Mouse (Mus musculus): ENCODE measurements around the gene Mrps18c. TPM values are rescaled to one million over a fixed set of nuclear protein-coding genes. Genes with fewer than 3 reads are reported as not detected.

Gene Mrps18c
- 126 and 127 TPM in 2 replicates for polyA plus RNA-seq (2015; fragmentation: Nextera tagmentation; extraction: Ambion mirVana)

GRCm38 (mm10) chr5:100798165-100798860 lies at the start of gene Mrps18c, which contains the start of gene Helq:
TSS of gene Mrps18c (plus strand) at chr5:100798627.
TSS of gene Helq (minus strand) at chr5:100798598.
- H3K9me3 ChIP-seq (ENCODE audit: low read length) = no peaks in the 10 kb centered on the region
- H3K4me2 ChIP-seq (ENCODE audit: low read depth, low read length) = peak within 1 kb of the TSS; percentile 94
- ATAC-seq = peak; percentile 97
- under 1% methylated on average over 67 of the region's 67 CpGs for WGBS (ENCODE audit: insufficient replicate concordance)
- H3K27me3 ChIP-seq (ENCODE audit: insufficient read depth, low read length) = no peaks in the 10 kb centered on the region
- TF ChIP-seq CTCF (IDR thresholded peaks at IDR 0.05; ENCODE audit: low read depth) (no peak), EP300 (IDR thresholded peaks at IDR 0.05; ENCODE audit: low read depth) (peak; percentile 76; the same call in 1 of the 2 replicates)
- H3K36me3 ChIP-seq (replicated peaks; ENCODE audit: insufficient read depth, low read length) = peaks cover 29% of the 10 kb centered on the region
- H3K9ac ChIP-seq (replicated peaks) = peak within 1 kb of the TSS; percentile 76
- H3K4me3 ChIP-seq (ENCODE audit: low read depth, low read length) = peak within 1 kb of the TSS; percentile 86
- peaks cover 13% of the 10 kb centered on the region for H3K4me1 ChIP-seq (ENCODE audit: insufficient read depth)
- DNase-seq = peak; percentile 94
- H3K27ac ChIP-seq (ENCODE audit: low read depth) = peak within 1 kb of the TSS; percentile 52

DNA sequence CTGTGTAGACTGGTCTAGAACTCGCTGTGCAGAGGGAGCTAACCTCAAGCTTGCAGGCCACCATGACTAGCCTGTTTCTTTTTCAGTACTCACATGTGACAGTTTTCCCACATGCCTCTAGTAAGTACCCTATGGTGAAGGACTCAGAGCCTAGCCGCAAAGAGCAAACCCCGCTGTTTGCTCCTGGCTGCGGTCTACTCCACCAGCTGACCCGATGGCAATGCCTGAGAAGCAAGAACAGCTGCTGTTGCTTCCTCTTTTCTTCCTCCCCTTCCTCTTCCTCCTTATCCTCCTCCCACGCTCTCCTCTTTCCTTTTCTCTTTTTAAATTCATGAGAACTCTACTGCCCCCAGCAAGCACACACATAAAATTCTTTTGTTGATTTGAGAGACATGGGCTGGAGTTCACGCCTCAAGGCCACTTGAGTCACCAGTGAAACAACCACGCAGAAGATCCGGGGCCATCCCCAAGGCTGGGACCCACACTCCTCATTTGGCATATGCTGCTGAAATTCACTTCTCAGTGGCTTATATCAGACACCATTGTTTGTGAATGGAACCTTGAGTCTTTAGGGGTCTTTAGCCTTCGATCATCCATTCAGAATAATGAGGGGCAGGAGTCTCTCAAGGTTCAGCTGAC lies 47.7 kb upstream of the Mrps18c start:
- Histone ChIP-seq H3K27ac (ENCODE audit: low read depth) (peak overlapping the region; percentile 31; the same call in 1 of the 2 replicates), H3K36me3 (replicated peaks; ENCODE audit: insufficient read depth, low read length) (no peaks in the 10 kb centered on the region), H3K9me3 (ENCODE audit: low read length) (no peaks in the 10 kb centered on the region), H3K9ac (replicated peaks) (no peak overlapping the region), H3K4me3 (ENCODE audit: low read depth, low read length) (no peak overlapping the region), H3K4me1 (ENCODE audit: insufficient read depth) (peaks cover 4% of the 10 kb centered on the region; the same call in 1 of the 2 replicates), H3K4me2 (ENCODE audit: low read depth, low read length) (no peak overlapping the region), H3K27me3 (ENCODE audit: insufficient read depth, low read length) (no peaks in the 10 kb centered on the region)
- WGBS (ENCODE audit: insufficient replicate concordance) = 41% methylated on average over 10 of the region's 10 CpGs
- TF ChIP-seq CTCF (IDR thresholded peaks at IDR 0.05; ENCODE audit: low read depth) = no peak
- no peak for TF ChIP-seq EP300 (IDR thresholded peaks at IDR 0.05; ENCODE audit: low read depth)
- ATAC-seq (peak; percentile 53), DNase-seq (peak; percentile 29)

GRCm38 (mm10) chr5:100751655-100752054 lies 46.8 kb upstream of the Mrps18c start:
- DNase-seq = no peak
- no peak overlapping the region for H3K27ac ChIP-seq (ENCODE audit: low read depth)
- ATAC-seq = no peak
- TF ChIP-seq CTCF (IDR thresholded peaks at IDR 0.05; ENCODE audit: low read depth) = no peak
- no peak for TF ChIP-seq EP300 (IDR thresholded peaks at IDR 0.05; ENCODE audit: low read depth)
- H3K4me2 ChIP-seq (ENCODE audit: low read depth, low read length) = no peak overlapping the region
- WGBS (ENCODE audit: insufficient replicate concordance) = 66% methylated on average over 4 of the region's 4 CpGs
- no peaks in the 10 kb centered on the region for H3K9me3 ChIP-seq (ENCODE audit: low read length)
- no peaks in the 10 kb centered on the region for H3K27me3 ChIP-seq (ENCODE audit: insufficient read depth, low read length)
- H3K36me3 ChIP-seq (replicated peaks; ENCODE audit: insufficient read depth, low read length) = no peaks in the 10 kb centered on the region
- H3K9ac ChIP-seq (replicated peaks) = no peak overlapping the region
- no peak overlapping the region for H3K4me3 ChIP-seq (ENCODE audit: low read depth, low read length)
- H3K4me1 ChIP-seq (ENCODE audit: insufficient read depth) = peaks cover 4% of the 10 kb centered on the region; the same call in 1 of the 2 replicates

DNA sequence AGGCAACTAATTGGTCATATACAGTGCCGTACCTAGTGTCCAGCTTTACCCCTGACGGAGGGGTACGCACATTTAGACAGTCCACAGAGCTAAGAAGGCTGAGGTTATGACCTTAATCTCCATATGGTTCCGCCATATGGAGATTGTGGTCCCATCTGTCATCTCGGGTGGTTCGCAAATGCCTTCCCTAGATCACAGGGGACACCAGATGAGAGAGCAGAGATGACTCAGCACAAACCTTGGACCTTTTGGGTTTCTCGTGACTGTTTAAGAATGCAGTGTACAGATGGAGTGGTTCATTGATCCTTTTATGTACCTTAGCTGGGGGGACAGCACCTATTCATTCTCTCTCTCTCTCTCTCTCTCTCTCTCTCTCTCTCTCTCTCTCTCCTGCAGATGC lies 45.0 kb upstream of the Mrps18c start:
- H3K4me1 ChIP-seq (ENCODE audit: insufficient read depth) = peaks cover 4% of the 10 kb centered on the region; the same call in 1 of the 2 replicates
- no peaks in the 10 kb centered on the region for H3K9me3 ChIP-seq (ENCODE audit: low read length)
- no peak for TF ChIP-seq CTCF (IDR thresholded peaks at IDR 0.05; ENCODE audit: low read depth)
- TF ChIP-seq EP300 (IDR thresholded peaks at IDR 0.05; ENCODE audit: low read depth) = no peak
- no peaks in the 10 kb centered on the region for H3K36me3 ChIP-seq (replicated peaks; ENCODE audit: insufficient read depth, low read length)
- H3K27ac ChIP-seq (ENCODE audit: low read depth) = no peak overlapping the region
- ATAC-seq (no peak), DNase-seq (no peak)
- no peak overlapping the region for H3K9ac ChIP-seq (replicated peaks)
- 47% methylated on average over 7 of the region's 7 CpGs for WGBS (ENCODE audit: insufficient replicate concordance)
- no peak overlapping the region for H3K4me2 ChIP-seq (ENCODE audit: low read depth, low read length)
- H3K27me3 ChIP-seq (ENCODE audit: insufficient read depth, low read length) = no peaks in the 10 kb centered on the region
- H3K4me3 ChIP-seq (ENCODE audit: low read depth, low read length) = no peak overlapping the region

GRCm38 (mm10) chr5:100758121-100758520 lies 40.3 kb upstream of the Mrps18c start:
- H3K36me3 ChIP-seq (replicated peaks; ENCODE audit: insufficient read depth, low read length) = peaks cover 12% of the 10 kb centered on the region
- H3K4me2 ChIP-seq (ENCODE audit: low read depth, low read length) = no peak overlapping the region
- no peaks in the 10 kb centered on the region for H3K9me3 ChIP-seq (ENCODE audit: low read length)
- H3K4me3 ChIP-seq (ENCODE audit: low read depth, low read length) = no peak overlapping the region
- no peak overlapping the region for H3K9ac ChIP-seq (replicated peaks)
- no peak overlapping the region for H3K27ac ChIP-seq (ENCODE audit: low read depth)
- H3K27me3 ChIP-seq (ENCODE audit: insufficient read depth, low read length) = no peaks in the 10 kb centered on the region
- no peaks in the 10 kb centered on the region for H3K4me1 ChIP-seq (ENCODE audit: insufficient read depth)
- DNase-seq = no peak
- 89% methylated on average over 5 of the region's 5 CpGs for WGBS (ENCODE audit: insufficient replicate concordance)
- no peak for ATAC-seq
- TF ChIP-seq CTCF (IDR thresholded peaks at IDR 0.05; ENCODE audit: low read depth) (no peak), EP300 (IDR thresholded peaks at IDR 0.05; ENCODE audit: low read depth) (no peak)

DNA sequence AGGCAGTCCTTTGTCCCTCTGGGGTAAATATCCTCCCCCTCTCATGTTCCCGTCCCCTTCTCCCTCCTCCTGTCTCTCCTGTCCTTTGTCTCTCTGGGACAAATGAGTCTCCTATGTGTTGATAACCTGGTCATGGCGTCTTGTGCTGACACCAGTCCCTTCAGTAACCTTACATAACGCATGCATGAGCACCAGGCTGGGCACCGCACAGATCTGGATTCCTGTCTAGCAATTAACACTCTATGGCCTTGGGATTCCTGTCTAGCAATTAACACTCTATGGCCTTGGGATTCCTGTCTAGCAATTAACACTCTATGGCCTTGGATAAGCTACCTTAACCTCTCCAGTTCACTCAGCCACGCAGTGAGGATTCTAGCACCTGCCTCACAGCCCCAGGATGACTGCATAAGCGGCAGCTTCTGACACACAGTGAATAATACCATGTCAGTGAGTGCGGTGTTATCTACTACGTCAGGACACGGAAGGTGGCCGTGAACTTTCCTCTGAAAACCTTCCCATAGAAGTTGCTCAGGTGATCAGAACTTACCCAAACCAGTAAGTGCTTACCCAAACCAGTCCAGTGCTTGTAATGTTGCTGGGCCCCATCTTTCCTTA lies 38.3 kb upstream of the Mrps18c start:
- WGBS (ENCODE audit: insufficient replicate concordance) = 89% methylated on average over 10 of the region's 10 CpGs
- TF ChIP-seq EP300 (IDR thresholded peaks at IDR 0.05; ENCODE audit: low read depth) (no peak), CTCF (IDR thresholded peaks at IDR 0.05; ENCODE audit: low read depth) (no peak)
- no peaks in the 10 kb centered on the region for H3K9me3 ChIP-seq (ENCODE audit: low read length)

More for the DNA sequence above, 38.3 kb upstream of the Mrps18c start:
- H3K4me1 ChIP-seq (ENCODE audit: insufficient read depth) = no peaks in the 10 kb centered on the region
- H3K27me3 ChIP-seq (ENCODE audit: insufficient read depth, low read length) = no peaks in the 10 kb centered on the region
- no peak for ATAC-seq
- no peak overlapping the region for H3K4me2 ChIP-seq (ENCODE audit: low read depth, low read length)
- no peak for DNase-seq
- no peak overlapping the region for H3K9ac ChIP-seq (replicated peaks)
- no peak overlapping the region for H3K27ac ChIP-seq (ENCODE audit: low read depth)
- no peak overlapping the region for H3K4me3 ChIP-seq (ENCODE audit: low read depth, low read length)
- peaks cover 29% of the 10 kb centered on the region for H3K36me3 ChIP-seq (replicated peaks; ENCODE audit: insufficient read depth, low read length)
